Mouse (Mus musculus) erythroblast, embryonic 14.5 days (primary cell): ENCODE measurements around the gene Rad51b.

Experiments used
- GATA1 ChIP-seq: IDR thresholded peaks from 2 replicates; pipeline ENCODE4 v1.6.1; 2012; ENCODE audit warnings: low read length, inconsistent platforms, mixed read lengths
- TAL1 ChIP-seq: IDR thresholded peaks from 3 replicates; pipeline ENCODE4 v1.6.1; 2012; ENCODE audit warnings: low read length, inconsistent platforms, mixed read lengths

- TF ChIP-seq GATA1 = no peak
- TF ChIP-seq TAL1 = no peak
Observed at GRCm38 (mm10) chr12:79713286-79713685, 416.2 kb downstream of the Rad51b start.
